Mouse (Mus musculus) gastrocnemius, postnatal 10 days (tissue): Measurements from ENCODE around the gene Parp8. TPM values are rescaled to one million over a fixed set of nuclear protein-coding genes. Genes with fewer than 3 reads are reported as not detected.

ENCODE experiments used
- DNase-seq: peaks from one replicate; pipeline ENCODE4 v3.0.0; 2021; ENCODE audit warnings: mixed read lengths
- total RNA-seq, 2 experiments: library from RNA; stranded (reverse); gene quantifications; 2 replicates each; pipeline ENCODE4 v1.2.3; 2021

The Parp8 gene
- total RNA-seq, 2 experiments from 2014 or later, result 18.4 to 21.9 TPM

GRCm38 (mm10) chr13:116843937-116844336 is 181.4 kb downstream of the Parp8 start:
- no peak for DNase-seq

- DNase-seq, result no peak
Observed at GRCm38 (mm10) chr13:116830984-116831383, 194.4 kb downstream of the Parp8 start.

DNA sequence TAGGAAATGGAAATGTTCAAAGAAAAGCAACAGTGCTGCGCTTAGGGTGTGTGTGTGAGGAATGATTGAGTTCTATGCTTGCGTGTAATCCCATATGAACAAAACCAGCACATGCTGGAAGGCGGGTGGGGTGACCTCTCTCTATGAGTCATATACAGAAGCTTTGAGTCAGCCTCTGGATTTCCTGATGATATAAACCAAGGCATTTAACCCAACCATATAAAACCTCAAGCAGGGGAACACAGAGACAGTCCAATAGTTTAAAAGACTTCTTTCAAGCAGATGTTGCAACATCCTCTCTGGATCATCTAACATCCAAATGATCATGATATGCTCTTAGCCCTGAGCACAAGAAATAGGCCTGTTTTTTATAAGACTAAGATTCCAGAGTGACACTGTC is 196.3 kb downstream of the Parp8 start:
- DNase-seq, result no peak

- DNase-seq, result no peak
Observed at GRCm38 (mm10) chr13:116811456-116811855, 213.9 kb downstream of the Parp8 start.

Other genes starting within 250 kb of the Parp8 start
- 10 to 100 TPM; 15.8 to 17.9 TPM for gene Emb, start 183.0 kb upstream of the Parp8 start, total RNA-seq
- gene Gm17509, start 195.5 kb upstream of the Parp8 start, total RNA-seq, result not detected